Mouse (Mus musculus) lung, embryonic 14.5 days (tissue): Measurements from ENCODE around the gene Abca4. TPM values are rescaled to one million over a fixed set of nuclear protein-coding genes. Genes with fewer than 3 reads are reported as not detected.

Experiments
- ATAC-seq: fragments of 200-750 bp; cut with Nextera tagmentation; 2 replicates; pipeline ENCODE4 v1.8.0; 2017; ENCODE audit warnings: mild to moderate bottlenecking, moderate TSS enrichment, moderate library complexity; ENCODE audit not compliant: insufficient read depth
- DNase-seq: peaks from one replicate; pipeline ENCODE4 v3.0.0-alpha.2; 2015
- H3K27ac ChIP-seq: fragments of 300-500 bp; sonication (generic); 2 replicates; pipeline ENCODE4 v1.5.1; 2014; ENCODE audit warnings: low read depth, mild to moderate bottlenecking, moderate library complexity
- H3K27me3 ChIP-seq: fragments of 300-500 bp; sonication (generic); 2 replicates; pipeline ENCODE4 v1.6.1; 2014; ENCODE audit warnings: low read length, control low read depth; ENCODE audit not compliant: insufficient read depth
- H3K36me3 ChIP-seq: fragments of 300-500 bp; sonication (generic); 2 replicates; pipeline ENCODE4 v1.6.1; 2014; ENCODE audit warnings: control low read depth; ENCODE audit not compliant: insufficient read depth
- H3K4me1 ChIP-seq: fragments of 300-500 bp; sonication (generic); 2 replicates; pipeline ENCODE4 v1.6.1; 2014; ENCODE audit warnings: antibody characterized with exemption, control low read depth; ENCODE audit not compliant: insufficient read depth
- H3K4me2 ChIP-seq: fragments of 300-500 bp; sonication (generic); 2 replicates; pipeline ENCODE4 v1.6.1; 2014; ENCODE audit warnings: mild to moderate bottlenecking
- H3K4me3 ChIP-seq: fragments of 300-500 bp; sonication (generic); 2 replicates; pipeline ENCODE4 v1.5.1; 2014; ENCODE audit warnings: low read depth, low read length
- H3K9ac ChIP-seq: fragments of 300-500 bp; sonication (generic); 2 replicates; pipeline ENCODE4 v1.6.1; 2014
- H3K9me3 ChIP-seq: fragments of 300-500 bp; sonication (generic); 2 replicates; pipeline ENCODE4 v1.6.1; 2016; ENCODE audit warnings: low read depth, low read length, control low read depth
- CTCF ChIP-seq: IDR thresholded peaks from 2 replicates; pipeline ENCODE4 v1.5.1; 2016; ENCODE audit warnings: antibody characterized with exemption, low read depth
- WGBS: fragments of 180-500 bp; shearing (Covaris S2); extraction: QIAGEN DNeasy Blood & Tissue Kit; methylation state at CpG from one replicate; pipeline ENCODE4 v1.1.7; 2014; 5-methylcytosine and 5-hydroxymethylcytosine counted together
- polyA plus RNA-seq: library from polyadenylated mRNA; unstranded; fragments of >200 nt; fragmentation: Nextera tagmentation; extraction: Ambion mirVana; gene quantifications from 2 replicates; pipeline ENCODE4 v1.2.1, GENCODE M21; 2014

The Abca4 gene
- polyA plus RNA-seq, 1 experiment from 2014 or later, result 1.7 TPM

DNA sequence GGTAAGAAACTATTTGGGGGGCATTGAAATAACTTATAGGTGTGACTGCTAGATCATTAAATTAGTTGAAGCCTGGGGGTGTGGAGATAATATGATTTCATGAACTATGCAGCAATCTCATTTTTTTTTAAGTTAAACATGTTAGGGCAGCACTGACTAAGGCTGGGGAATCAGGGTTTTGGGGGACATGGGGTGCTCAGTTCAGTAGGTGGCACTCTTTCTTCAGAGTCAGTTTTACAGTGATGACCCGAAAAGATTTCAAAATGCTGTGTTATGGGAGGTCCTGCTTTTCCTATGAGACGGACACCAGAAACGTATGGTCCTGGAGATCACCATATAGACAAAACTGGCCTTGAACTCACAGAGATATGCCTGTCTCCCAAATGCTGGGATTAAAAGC is 99.2 kb downstream of the Abca4 start:
- WGBS, result 72% methylated on average over 3 of the region's 3 CpGs
- Histone ChIP-seq H3K27ac (no peak overlapping the region), H3K4me2 (no peak overlapping the region), H3K9me3 (no peaks in the 10 kb centered on the region), H3K9ac (no peak overlapping the region), H3K36me3 (no peaks in the 10 kb centered on the region), H3K4me3 (no peak overlapping the region), H3K27me3 (no peaks in the 10 kb centered on the region), H3K4me1 (no peaks in the 10 kb centered on the region)
- TF ChIP-seq CTCF, result no peak
- no peak for DNase-seq
- ATAC-seq, result no peak

DNA sequence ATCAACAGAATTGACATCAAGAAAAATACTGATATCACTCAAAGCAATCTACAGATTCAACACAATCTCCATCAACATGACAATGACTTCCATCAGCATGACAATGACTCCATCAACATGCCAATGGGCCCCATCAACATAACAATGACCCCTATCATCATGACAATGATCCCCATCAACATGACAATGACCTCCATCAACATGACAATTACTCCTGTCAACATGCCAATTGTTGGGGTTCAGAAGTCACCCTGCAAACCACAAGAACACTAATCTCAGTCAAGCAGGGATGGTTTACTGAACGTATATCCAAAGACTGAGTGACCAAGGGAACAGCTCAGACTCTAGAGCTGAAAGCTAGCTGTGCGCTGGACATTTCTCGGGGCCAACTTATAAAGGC is 101.2 kb downstream of the Abca4 start:
- no peak overlapping the region for H3K4me2 ChIP-seq
- no peak overlapping the region for H3K9ac ChIP-seq
- no peaks in the 10 kb centered on the region for H3K9me3 ChIP-seq
- ATAC-seq (no peak), DNase-seq (no peak)
- 89% methylated on average over 3 of the region's 3 CpGs for WGBS
- H3K27me3 ChIP-seq, result no peaks in the 10 kb centered on the region
- no peak for TF ChIP-seq CTCF
- no peaks in the 10 kb centered on the region for H3K36me3 ChIP-seq
- no peak overlapping the region for H3K27ac ChIP-seq
- no peak overlapping the region for H3K4me3 ChIP-seq
- no peaks in the 10 kb centered on the region for H3K4me1 ChIP-seq

DNA sequence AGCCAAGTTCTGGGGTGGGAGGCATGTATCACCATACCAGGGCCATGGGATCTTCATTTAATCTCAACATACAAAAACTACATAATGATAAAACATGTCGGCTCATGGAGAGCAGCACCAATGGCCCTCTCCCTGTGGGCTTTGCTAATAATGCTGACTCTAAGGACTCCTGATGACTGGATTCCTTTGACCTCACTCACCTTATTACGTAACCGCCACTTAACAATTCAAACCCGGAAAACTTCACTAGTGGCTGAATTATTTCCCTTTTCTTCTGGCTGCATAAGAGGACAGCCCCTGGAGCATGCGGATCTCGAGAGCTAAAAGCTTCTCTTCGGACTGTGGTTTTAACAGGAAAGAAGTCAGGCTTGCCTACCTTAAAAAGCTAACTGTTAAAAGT is 106.6 kb downstream of the Abca4 start:
- no peak for TF ChIP-seq CTCF
- Histone ChIP-seq H3K9ac (no peak overlapping the region), H3K27ac (no peak overlapping the region), H3K4me3 (no peak overlapping the region), H3K9me3 (no peaks in the 10 kb centered on the region), H3K4me2 (no peak overlapping the region), H3K36me3 (no peaks in the 10 kb centered on the region), H3K4me1 (peaks cover 6% of the 10 kb centered on the region; the same call in 1 of the 2 replicates), H3K27me3 (no peaks in the 10 kb centered on the region)
- DNase-seq (peak; percentile 29), ATAC-seq (no peak)
- WGBS, result 71% methylated on average over 7 of the region's 7 CpGs

DNA sequence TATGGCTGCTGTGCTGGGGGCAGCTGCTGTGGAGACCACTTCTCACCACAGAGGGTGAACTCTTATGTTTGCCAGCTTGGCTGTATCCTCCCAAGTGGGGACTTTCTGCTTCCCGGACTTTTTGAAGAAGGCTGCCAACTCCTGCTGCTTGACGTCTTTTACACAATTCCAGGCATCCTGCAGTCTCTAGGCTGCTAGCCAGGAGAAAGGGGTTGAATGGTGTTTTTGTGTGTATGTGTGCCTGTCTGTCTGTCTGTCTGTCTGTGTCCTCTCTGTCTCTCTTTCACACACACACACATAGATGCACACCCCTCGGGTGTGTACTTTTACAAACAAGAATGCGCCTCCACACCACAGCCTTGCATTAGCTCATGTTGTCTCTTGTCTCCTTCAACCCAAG is 108.2 kb downstream of the Abca4 start:
- Histone ChIP-seq H3K9me3 (no peaks in the 10 kb centered on the region), H3K27me3 (no peaks in the 10 kb centered on the region), H3K9ac (no peak overlapping the region), H3K4me1 (peaks cover 6% of the 10 kb centered on the region; the same call in 1 of the 2 replicates), H3K27ac (no peak overlapping the region), H3K36me3 (no peaks in the 10 kb centered on the region), H3K4me3 (no peak overlapping the region), H3K4me2 (no peak overlapping the region)
- DNase-seq (peak; percentile 64), ATAC-seq (peak; percentile 54; the same call in 1 of the 2 replicates)
- WGBS, result 28% methylated on average over 4 of the region's 4 CpGs
- no peak for TF ChIP-seq CTCF

DNA sequence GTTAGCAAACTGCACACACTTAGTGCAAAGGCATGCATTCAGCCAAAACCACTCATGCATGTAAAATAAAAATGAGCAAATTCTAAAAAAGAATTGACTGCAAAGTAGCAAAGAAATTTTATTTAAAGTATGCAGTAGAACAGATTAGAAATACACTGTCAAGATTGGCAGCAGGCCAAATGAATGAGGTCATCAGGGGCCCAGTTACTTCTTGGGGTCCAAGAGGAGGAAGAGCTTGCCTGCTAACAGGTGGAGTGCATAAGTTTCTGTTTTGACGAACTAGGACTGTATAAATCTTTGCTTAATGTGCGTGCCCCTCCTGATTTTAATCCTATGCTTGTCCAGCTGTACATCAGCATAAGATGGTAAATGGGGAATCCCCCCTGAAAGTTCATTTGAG is 109.8 kb downstream of the Abca4 start:
- H3K9ac ChIP-seq, result no peak overlapping the region
- 37% methylated on average over 2 of the region's 2 CpGs for WGBS
- peaks cover 6% of the 10 kb centered on the region; the same call in 1 of the 2 replicates for H3K4me1 ChIP-seq
- DNase-seq (peak; percentile 77), ATAC-seq (no peak)
- H3K27me3 ChIP-seq, result no peaks in the 10 kb centered on the region
- H3K36me3 ChIP-seq, result no peaks in the 10 kb centered on the region
- no peak overlapping the region for H3K4me3 ChIP-seq
- H3K27ac ChIP-seq, result no peak overlapping the region
- H3K9me3 ChIP-seq, result no peaks in the 10 kb centered on the region
- no peak overlapping the region for H3K4me2 ChIP-seq
- no peak for TF ChIP-seq CTCF

DNA sequence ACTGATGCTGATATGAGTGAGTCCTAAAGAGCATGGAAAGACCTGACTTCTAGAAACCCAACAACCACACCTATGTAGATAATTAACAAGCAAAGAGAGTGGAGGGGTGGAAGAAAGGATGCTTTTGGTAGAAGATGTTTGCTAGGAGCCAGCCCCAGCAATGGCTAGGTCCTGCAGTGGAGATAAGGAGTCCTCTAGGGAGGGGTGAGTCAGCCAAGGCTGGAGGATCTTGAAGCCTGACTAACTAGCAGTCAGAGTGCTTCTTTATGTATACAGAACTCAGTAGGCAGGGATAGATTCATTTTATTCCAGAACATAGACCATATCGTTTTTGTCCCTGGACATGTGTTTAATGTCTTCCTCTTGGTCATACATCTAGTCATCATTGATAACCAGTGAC is 115.2 kb downstream of the Abca4 start:
- H3K36me3 ChIP-seq, result no peaks in the 10 kb centered on the region
- TF ChIP-seq CTCF, result no peak
- ATAC-seq (no peak), DNase-seq (no peak)
- no peaks in the 10 kb centered on the region for H3K4me1 ChIP-seq
- no peak overlapping the region for H3K27ac ChIP-seq
- no peak overlapping the region for H3K4me2 ChIP-seq
- no peak overlapping the region for H3K4me3 ChIP-seq
- 50% methylated on average over 1 of the region's 1 CpGs for WGBS
- no peaks in the 10 kb centered on the region for H3K27me3 ChIP-seq
- H3K9ac ChIP-seq, result no peak overlapping the region
- H3K9me3 ChIP-seq, result no peaks in the 10 kb centered on the region

DNA sequence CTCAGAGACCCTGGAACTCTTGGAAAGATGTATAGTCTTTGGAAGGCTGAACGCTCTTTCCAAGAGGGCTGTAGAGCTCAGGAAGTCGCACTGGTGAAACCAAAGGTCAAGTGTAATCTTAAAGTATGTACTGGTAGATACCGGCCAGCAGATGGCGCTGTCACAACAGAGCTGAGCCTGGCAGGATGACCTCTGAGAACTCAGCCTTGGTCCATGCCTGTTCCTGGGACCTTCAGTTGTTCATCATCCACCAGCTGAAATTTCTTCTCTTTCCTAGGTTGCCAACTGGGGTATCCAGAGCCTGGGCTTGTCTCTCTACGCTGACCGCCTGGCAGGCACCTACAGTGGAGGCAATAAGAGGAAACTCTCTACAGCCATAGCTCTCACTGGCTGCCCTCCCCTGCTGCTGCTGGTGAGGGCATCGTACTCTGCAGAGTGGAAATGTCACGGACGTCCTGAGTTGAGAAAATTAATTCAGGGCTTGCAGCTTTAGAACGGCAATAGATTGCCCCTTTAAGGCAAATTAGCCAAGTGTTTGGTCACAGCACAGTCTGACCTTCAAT is 125.5 kb downstream of the Abca4 start:
- peak; percentile 24; the same call in 1 of the 2 replicates for ATAC-seq
- peak; percentile 89 for TF ChIP-seq CTCF
- H3K4me2 ChIP-seq, result no peak overlapping the region
- no peak overlapping the region for H3K27ac ChIP-seq
- H3K4me1 ChIP-seq, result no peaks in the 10 kb centered on the region
- no peaks in the 10 kb centered on the region for H3K27me3 ChIP-seq
- no peaks in the 10 kb centered on the region for H3K36me3 ChIP-seq
- DNase-seq, result peak; percentile 86
- no peak overlapping the region for H3K4me3 ChIP-seq
- no peaks in the 10 kb centered on the region for H3K9me3 ChIP-seq
- H3K9ac ChIP-seq, result no peak overlapping the region
- 36% methylated on average over 10 of the region's 10 CpGs for WGBS
